Mouse (Mus musculus): ENCODE measurements around the gene Tspear.
"Not testable (repeated sequence)": the region's sequence is repeated elsewhere in the genome, so short reads cannot be mapped to it uniquely, and the experiment has no call there.

Gene Tspear

DNA sequence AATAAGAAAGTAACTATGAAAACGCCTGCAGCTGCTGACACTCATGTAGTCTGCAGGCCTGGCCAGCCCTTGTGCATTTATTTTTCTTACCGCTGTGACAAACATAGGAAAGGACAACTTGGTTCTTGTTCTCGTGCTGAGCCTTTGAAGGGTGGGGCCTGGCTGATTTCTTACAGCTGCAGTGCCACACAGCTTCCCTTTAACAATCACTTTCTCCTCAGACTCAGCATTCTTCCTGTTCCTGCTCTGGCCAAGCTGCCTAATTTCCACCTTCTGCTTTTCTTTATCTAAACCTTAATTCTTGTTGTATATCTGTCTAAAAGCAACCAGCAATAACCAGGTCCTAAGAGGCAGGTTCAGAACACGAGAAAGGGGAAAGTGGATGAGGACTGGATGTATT is 27.4 kb downstream of the Tspear start:
- no peak for DNase-seq (ENCODE audit: low spot score)

- DNase-seq (ENCODE audit: low spot score): no peak
These were observed 29.1 kb downstream of the Tspear start, which contains the start of gene Gm10142 for GRCm38 (mm10) chr10:77715507-77715906. Gm10142 (plus strand) TSS chr10:77715807.

GRCm38 (mm10) chr10:77720299-77720698 is 33.9 kb downstream of the Tspear start, which contains the start of gene Krtap12-1:
Krtap12-1 (plus strand) TSS chr10:77720599.
- DNase-seq (ENCODE audit: low spot score): not testable (repeated sequence)

GRCm38 (mm10) chr10:77724855-77725254 is 38.5 kb downstream of the Tspear start:
- no peak for DNase-seq (ENCODE audit: low spot score)

- DNase-seq (ENCODE audit: low spot score): no peak
These were observed 39.8 kb downstream of the Tspear start, which contains the start of gene Gm10100 for GRCm38 (mm10) chr10:77726186-77726585. Gm10100 (plus strand) TSS chr10:77726486.

DNA sequence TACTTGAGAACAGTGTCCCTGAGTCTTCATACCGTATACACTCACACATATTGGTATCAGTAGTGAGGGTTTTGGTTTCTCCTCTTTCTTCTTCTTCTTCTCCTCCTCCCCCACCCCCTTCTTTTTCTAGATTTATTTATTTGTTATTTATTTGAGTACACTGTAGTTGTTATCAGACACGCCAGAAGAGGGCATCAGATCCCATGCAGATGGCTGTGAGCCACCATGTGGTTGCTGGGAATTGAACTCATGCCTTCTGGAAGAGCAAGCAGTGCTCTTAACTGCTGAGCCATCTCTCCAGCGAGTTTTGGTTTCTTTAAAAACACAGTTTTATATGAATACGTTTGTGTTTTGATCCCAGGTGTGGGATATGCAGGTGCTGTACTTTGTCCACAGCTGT is 41.9 kb downstream of the Tspear start:
- DNase-seq (ENCODE audit: low spot score): no peak

- no peak for DNase-seq (ENCODE audit: low spot score)
These were observed 42.9 kb downstream of the Tspear start for GRCm38 (mm10) chr10:77729241-77729640.

- DNase-seq (ENCODE audit: low spot score): no peak
These were observed 49.6 kb downstream of the Tspear start for GRCm38 (mm10) chr10:77735928-77736327.

GRCm38 (mm10) chr10:77738929-77739328 is 52.6 kb downstream of the Tspear start:
- no peak for DNase-seq (ENCODE audit: low spot score)

DNA sequence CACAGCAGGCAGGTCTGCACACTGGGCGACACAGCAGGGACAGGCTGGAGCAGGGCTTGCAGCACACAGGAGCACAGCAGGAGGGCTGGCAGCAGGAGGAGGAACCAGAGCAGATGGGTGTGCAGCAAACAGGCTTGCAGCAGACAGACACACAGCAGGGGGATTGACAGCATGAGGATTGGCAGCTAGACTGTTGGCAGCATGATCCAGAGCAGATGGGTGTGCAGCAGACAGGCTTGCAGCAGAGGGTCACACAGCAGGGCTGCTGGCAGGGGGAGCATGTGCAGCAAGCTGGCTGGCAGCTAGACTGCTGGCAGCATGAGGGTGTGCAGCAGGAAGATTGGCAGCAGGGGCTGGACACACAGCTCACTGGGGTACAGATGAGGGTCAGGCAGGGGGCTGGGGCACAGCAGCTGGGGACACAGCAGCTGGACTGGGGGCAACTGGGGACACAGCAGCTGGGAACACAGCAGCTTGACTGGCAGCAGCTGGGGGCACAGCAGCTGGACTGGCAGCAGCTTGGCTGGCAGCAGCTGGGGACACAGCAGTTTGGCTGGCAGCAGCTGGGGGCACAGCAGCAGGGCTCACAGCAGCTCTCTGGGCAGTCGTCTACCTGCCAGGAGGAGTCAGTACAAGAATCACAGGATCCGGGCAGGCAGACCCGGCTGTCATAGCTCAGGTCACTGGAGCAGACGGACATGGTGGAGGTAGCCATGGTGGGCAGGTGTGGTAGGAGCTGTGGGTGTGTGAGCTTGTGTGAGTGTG is 55.7 kb downstream of the Tspear start, which contains the start of gene Gm18596:
Gm18596 (minus strand) TSS at position 715 of the 765 bp plus-strand sequence.
- not testable (repeated sequence) for DNase-seq (ENCODE audit: low spot score)

- not testable (repeated sequence) for DNase-seq (ENCODE audit: low spot score)
These were observed 64.3 kb downstream of the Tspear start for GRCm38 (mm10) chr10:77750686-77751085.

- not testable (repeated sequence) for DNase-seq (ENCODE audit: low spot score)
These were observed 64.9 kb downstream of the Tspear start, which contains the start of gene Gm9736 for GRCm38 (mm10) chr10:77751254-77751653. Gm9736 (minus strand) TSS chr10:77751354.

- DNase-seq (ENCODE audit: low spot score): not testable (repeated sequence)
These were observed 65.9 kb downstream of the Tspear start for GRCm38 (mm10) chr10:77752312-77752711.

- DNase-seq (ENCODE audit: low spot score): no peak
These were observed 67.1 kb downstream of the Tspear start for GRCm38 (mm10) chr10:77753448-77753847.

DNA sequence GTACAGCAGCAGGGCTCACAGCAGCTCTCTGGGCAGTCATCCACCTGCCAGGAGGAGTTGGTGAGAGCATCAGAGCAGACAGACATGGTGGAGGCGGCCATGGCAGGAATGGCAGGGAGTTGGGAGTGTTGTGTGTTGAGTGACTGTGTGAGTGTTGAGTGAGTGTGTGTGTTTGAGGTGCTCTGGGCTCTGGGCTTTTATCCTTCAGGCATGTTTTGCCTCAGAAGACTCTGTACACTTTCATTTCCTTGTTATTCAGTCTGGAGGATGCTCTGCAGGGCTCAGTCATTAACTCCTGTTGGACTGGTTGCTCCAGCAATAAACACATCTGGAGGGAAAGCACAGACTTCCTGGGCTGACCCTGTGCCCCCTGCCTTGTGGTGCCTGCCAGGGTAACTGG is 73.2 kb downstream of the Tspear start, which contains the start of gene Gm3233:
Gm3233 (minus strand) TSS at position 101 of the 400 bp plus-strand sequence.
- DNase-seq (ENCODE audit: low spot score): not testable (repeated sequence)

DNA sequence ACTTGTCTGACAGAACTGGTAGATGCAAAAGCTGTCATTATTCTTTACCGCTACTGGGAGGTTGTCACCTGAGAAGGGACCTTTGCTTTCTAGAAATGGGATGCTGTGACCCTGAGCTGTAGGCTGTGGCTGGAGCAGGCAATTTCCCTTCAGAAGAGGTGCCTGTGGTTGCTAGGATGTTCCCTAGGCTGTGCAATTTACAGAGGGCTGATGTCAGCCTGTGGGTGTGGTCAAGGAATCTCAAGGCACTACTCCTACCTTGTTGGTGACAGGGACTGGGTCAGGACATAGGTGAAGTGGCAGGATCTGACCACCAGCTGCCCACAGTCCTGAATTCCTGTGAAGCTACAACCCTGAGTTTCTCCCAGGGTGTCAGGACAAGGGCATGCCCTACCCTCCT is 83.4 kb downstream of the Tspear start:
- DNase-seq (ENCODE audit: low spot score): no peak

DNA sequence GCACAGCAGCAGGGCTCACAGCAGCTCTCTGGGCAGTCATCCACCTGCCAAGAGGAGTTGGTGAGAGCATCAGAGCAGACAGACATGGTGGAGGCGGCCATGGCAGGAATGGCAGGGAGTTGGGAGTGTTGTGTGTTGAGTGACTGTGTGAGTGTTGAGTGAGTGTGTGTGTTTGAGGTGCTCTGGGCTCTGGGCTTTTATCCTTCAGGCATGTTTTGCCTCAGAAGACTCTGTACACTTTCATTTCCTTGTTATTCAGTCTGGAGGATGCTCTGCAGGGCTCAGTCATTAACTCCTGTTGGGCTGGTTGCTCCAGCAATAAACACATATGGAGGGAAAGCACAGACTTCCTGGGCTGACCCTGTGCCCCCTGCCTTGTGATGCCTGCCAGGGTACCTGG is 84.9 kb downstream of the Tspear start, which contains the start of gene Gm3238:
Gm3238 (minus strand) TSS at position 101 of the 400 bp plus-strand sequence.
- DNase-seq (ENCODE audit: low spot score): not testable (repeated sequence)

- not testable (repeated sequence) for DNase-seq (ENCODE audit: low spot score)
These were observed 85.8 kb downstream of the Tspear start for GRCm38 (mm10) chr10:77772142-77772541.

DNA sequence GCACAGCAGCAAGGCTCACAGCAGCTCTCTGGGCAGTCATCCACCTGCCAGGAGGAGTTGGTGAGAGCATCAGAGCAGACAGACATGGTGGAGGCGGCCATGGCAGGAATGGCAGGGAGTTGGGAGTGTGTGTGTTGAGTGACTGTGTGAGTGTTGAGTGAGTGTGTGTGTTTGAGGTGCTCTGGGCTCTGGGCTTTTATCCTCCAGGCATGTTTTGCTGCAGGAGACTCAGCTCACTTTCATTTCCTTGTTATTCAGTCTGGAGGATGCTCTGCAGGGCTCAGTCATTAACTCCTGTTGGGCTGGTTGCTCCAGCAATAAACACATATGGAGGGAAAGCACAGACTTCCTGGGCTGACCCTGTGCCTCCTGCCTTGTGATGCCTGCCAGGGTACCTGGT is 90.5 kb downstream of the Tspear start, which contains the start of gene Gm7138:
Gm7138 (minus strand) TSS at position 101 of the 400 bp plus-strand sequence.
- not testable (repeated sequence) for DNase-seq (ENCODE audit: low spot score)

GRCm38 (mm10) chr10:77782442-77782841 is 96.1 kb downstream of the Tspear start, which contains the start of gene Gm3250:
Gm3250 (minus strand) TSS chr10:77782542.
- DNase-seq (ENCODE audit: low spot score): not testable (repeated sequence)

- not testable (repeated sequence) for DNase-seq (ENCODE audit: low spot score)
These were observed 97.0 kb downstream of the Tspear start for GRCm38 (mm10) chr10:77783396-77783795.

DNA sequence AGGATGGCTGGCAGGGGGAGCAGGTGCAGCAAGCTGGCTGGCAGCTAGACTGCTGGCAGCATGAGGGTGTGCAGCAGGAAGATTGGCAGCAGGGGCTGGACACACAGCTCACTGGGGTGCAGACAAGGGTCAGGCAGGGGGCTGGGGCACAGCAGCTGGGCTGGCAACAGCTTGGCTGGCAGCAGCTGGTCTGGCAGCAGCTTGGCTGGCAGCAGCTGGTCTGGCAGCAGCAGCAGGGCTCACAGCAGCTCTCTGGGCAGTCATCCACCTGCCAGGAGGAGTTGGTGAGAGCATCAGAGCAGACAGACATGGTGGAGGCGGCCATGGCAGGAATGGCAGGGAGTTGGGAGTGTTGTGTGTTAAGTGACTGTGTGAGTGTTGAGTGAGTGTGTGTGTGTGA is 101.5 kb downstream of the Tspear start, which contains the start of gene Gm7137:
Gm7137 (minus strand) TSS at position 325 of the 400 bp plus-strand sequence.
- not testable (repeated sequence) for DNase-seq (ENCODE audit: low spot score)

DNA sequence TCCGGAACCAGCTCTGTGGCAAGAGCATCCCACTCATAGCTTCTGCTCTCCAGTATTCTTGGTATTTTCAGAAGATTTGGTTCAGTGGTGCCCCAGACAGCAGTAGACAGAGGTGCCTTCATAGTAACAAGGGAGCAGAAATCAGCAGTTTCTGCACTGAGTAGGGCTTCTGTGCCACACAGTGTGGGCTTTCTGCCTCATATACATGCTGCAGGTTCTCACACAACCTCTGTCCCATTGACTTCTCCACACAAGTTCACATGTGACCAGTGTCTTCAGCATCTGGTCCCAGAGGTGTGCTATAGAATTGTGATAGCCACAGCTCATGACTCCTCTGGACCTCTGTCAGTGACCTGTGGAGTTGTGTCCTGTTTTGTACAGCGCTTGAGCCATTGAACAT is 102.3 kb downstream of the Tspear start:
- DNase-seq (ENCODE audit: low spot score): no peak
